Mouse (Mus musculus): ENCODE results near the gene Psma2. TPM values are rescaled to one million over a fixed set of nuclear protein-coding genes. Genes with fewer than 3 reads are reported as not detected.

Gene Psma2
- polyA plus RNA-seq (2014; fragmentation: Illumina TruSeq; extraction: RNeasy Lipid Tissue Mini Kit (QIAGEN cat#74804); ENCODE audit: low read depth, low replicate concordance) = 116 TPM

GRCm38 (mm10) chr13:14612926-14613529 is at the start of gene Psma2, which contains the start of gene Mrpl32:
Gene Psma2, plus strand, starts transcription at chr13:14613240.
Gene Mrpl32, minus strand, starts transcription at chr13:14613165.

GRCm38 (mm10) chr13:14629726-14630641 is 16.9 kb downstream of the Psma2 start, which contains the start of gene AW209491:
Gene AW209491, plus strand, starts transcription at chr13:14630154.

Other genes with a start within 250 kb of the Psma2 start
- gene Hecw1, start 90.0 kb upstream of the Psma2 start, polyA plus RNA-seq (2014; fragmentation: Illumina TruSeq; extraction: RNeasy Lipid Tissue Mini Kit (QIAGEN cat#74804); ENCODE audit: low read depth, low replicate concordance) = 0.50 TPM
- gene Mrpl32, start 75 bp upstream of the Psma2 start, polyA plus RNA-seq (2014; fragmentation: Illumina TruSeq; extraction: RNeasy Lipid Tissue Mini Kit (QIAGEN cat#74804); ENCODE audit: low read depth, low replicate concordance) = 148 TPM
- 16.3 TPM for gene AW209491, start 16.9 kb downstream of the Psma2 start, polyA plus RNA-seq (2014; fragmentation: Illumina TruSeq; extraction: RNeasy Lipid Tissue Mini Kit (QIAGEN cat#74804); ENCODE audit: low read depth, low replicate concordance)